In the genomic region with DNA sequence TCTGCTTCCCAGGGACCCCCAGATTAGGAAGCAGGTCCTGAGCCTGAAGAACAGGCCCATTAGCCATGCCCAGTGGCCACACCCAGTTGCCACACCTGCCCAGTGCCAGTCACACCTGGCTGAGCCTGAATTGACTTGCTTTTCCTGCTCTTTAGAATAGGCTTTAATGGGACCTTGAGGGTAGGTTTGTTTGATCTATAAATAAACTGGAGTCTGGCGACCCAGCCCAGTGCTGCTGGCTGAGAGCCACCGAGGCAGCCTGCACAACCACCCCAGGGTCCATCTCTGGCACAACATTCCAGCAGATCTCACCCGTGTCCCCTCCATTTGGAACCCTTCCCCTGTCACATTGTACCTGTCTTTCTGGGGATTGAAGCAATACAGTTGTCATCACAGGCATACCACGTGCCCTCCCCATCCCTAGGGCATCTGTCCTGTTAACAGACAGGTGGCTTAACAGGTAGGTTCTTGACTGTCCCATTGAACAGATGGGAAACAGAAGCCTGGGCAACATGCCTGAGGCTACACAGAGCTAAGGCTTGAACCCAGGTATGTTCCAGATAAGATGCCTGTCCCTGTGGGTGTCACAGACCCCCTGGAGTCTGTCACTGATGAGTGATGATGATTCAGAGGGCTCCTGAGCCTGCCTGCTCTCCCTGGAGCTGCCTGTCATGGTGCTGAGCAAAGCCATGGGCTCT, we compare ENCODE assay signal across 18 mouse cellular contexts.
A peak's percentile ranks its signal among the peaks of the same experiment; 100 is the strongest.
DNase-seq lines count a peak whose midpoint lies in the region; ATAC-seq and TF ChIP-seq lines count a peak whose summit lies in the region.
"Had no signal": no experiment of that assay in that cellular context is flagged by ENCODE, and none has a peak within 500 bp of the region (broad histone marks: within the 10 kb centered on the region; RNA-seq: fewer than 3 reads in every experiment).

No protein-coding gene starts in this region.

- peaks cover 22% of the 10 kb centered on the region for H3K27me3 ChIP-seq in heart, embryonic 12.5 days (replicated peaks)
- H3K27me3 ChIP-seq in heart, adult 2 months (ENCODE audit: control insufficient read depth, insufficient read depth, low read length) = no peaks in the 10 kb centered on the region
- no peaks in the 10 kb centered on the region for H3K27me3 ChIP-seq in liver, adult 2 months (ENCODE audit: control insufficient read depth, insufficient read depth, low read length)
- H3K27me3 ChIP-seq in liver, embryonic 11.5 days (replicated peaks; ENCODE audit: control insufficient read depth, insufficient read depth, low read length) = no peaks in the 10 kb centered on the region; the same call in 1 of the 2 replicates
- H3K27me3 ChIP-seq in intestine, postnatal 0 days (replicated peaks; ENCODE audit: control insufficient read depth, insufficient read depth, low read length) = no peaks in the 10 kb centered on the region
- no peaks in the 10 kb centered on the region for H3K27me3 ChIP-seq in small intestine, adult 2 months (ENCODE audit: control insufficient read depth, insufficient read depth, low read length)

- TF ChIP-seq EP300 in heart, adult 2 months (IDR thresholded peaks at IDR 0.05; ENCODE audit: insufficient read depth, low read depth, low read length) = no peak

- 0 out of 2 replicates have a peak, but pooled peaks have one; percentile 4 for ATAC-seq in heart, embryonic 12.5 days (ENCODE audit: insufficient number of reproducible peaks, low FRiP score)
- no peak for ATAC-seq in liver, embryonic 11.5 days (replicated peaks; ENCODE audit: low FRiP score)
- ATAC-seq in intestine, postnatal 0 days = peak; percentile 30; the same call in 1 of the 2 replicates
- ATAC-seq: forebrain, postnatal 0 days; inflammation-experienced regulatory T-cells, adult 6 months; midbrain, embryonic 13.5 days had no signal

- no peak overlapping the region for H3K9ac ChIP-seq in heart, embryonic 12.5 days
- H3K9ac ChIP-seq in heart, adult 2 months (ENCODE audit: low read depth, low read length) = no peak overlapping the region
- no peak overlapping the region; the same call in 1 of the 2 replicates for H3K9ac ChIP-seq in liver, adult 2 months (ENCODE audit: low read depth, low read length)
- H3K9ac ChIP-seq in liver, embryonic 11.5 days (ENCODE audit: low read depth, low read length) = no peak overlapping the region
- H3K9ac ChIP-seq in intestine, postnatal 0 days (ENCODE audit: low read depth, low read length) = no peak overlapping the region
- H3K9ac ChIP-seq: forebrain, postnatal 0 days; liver, embryonic 15.5 days had no signal

- no peak for DNase-seq in heart, adult 2 months
- peak; percentile 45 for DNase-seq in liver, adult 2 months (ENCODE audit: extremely low read depth, low read depth, low spot score)
- no peak for DNase-seq in liver, embryonic 11.5 days (ENCODE audit: low spot score)
- DNase-seq in right cerebral cortex, postnatal 36 days (ENCODE audit: low spot score in 2 of 2) = no peak
- no peak for DNase-seq in gastrocnemius, postnatal 4 days (ENCODE audit: low spot score in 2 of 2)
- DNase-seq: B cell, adult 2 months; cerebellum, adult 9-11 months; forebrain, postnatal 0 days; gastrocnemius, postnatal 25 days; layer of hippocampus, postnatal 36 days; left cerebral cortex, postnatal 4 days; right cerebral cortex, postnatal 4 days had no signal

- no peak for TF ChIP-seq CTCF in heart, adult 2 months (IDR thresholded peaks at IDR 0.05)
- TF ChIP-seq CTCF in liver, adult 2 months (IDR thresholded peaks at IDR 0.05; ENCODE audit: low read depth, low read length) = no peak
- TF ChIP-seq CTCF in intestine, postnatal 0 days (IDR thresholded peaks at IDR 0.05; ENCODE audit: low read depth) = no peak
- no peak for TF ChIP-seq CTCF in small intestine, adult 2 months (IDR thresholded peaks at IDR 0.05; ENCODE audit: extremely low read depth, insufficient read length, insufficient replicate concordance, low read depth, low read length)

- intact Hi-C loops in heart, adult 2 months (cut with DNase I) = no loop called here

- no peaks in the 10 kb centered on the region for H3K9me3 ChIP-seq in heart, embryonic 12.5 days (replicated peaks)
- H3K9me3 ChIP-seq in liver, embryonic 11.5 days (ENCODE audit: control insufficient read depth, low read length) = no peaks in the 10 kb centered on the region
- no peaks in the 10 kb centered on the region for H3K9me3 ChIP-seq in intestine, postnatal 0 days (ENCODE audit: control insufficient read depth)
- H3K9me3 ChIP-seq: liver, embryonic 15.5 days; midbrain, embryonic 13.5 days had no signal

- peaks cover 35% of the 10 kb centered on the region for H3K4me1 ChIP-seq in heart, embryonic 12.5 days (replicated peaks)
- peaks cover 10% of the 10 kb centered on the region for H3K4me1 ChIP-seq in heart, adult 2 months (ENCODE audit: control insufficient read depth, insufficient read depth, low read length)
- H3K4me1 ChIP-seq in liver, adult 2 months (ENCODE audit: control insufficient read depth, insufficient read depth, low read length) = peaks cover 29% of the 10 kb centered on the region
- peaks cover 32% of the 10 kb centered on the region for H3K4me1 ChIP-seq in liver, embryonic 11.5 days (replicated peaks; ENCODE audit: control insufficient read depth, insufficient read depth, low read length)
- peaks cover 25% of the 10 kb centered on the region for H3K4me1 ChIP-seq in intestine, postnatal 0 days (replicated peaks; ENCODE audit: control insufficient read depth, insufficient read depth, low read length)
- peaks cover 47% of the 10 kb centered on the region for H3K4me1 ChIP-seq in small intestine, adult 2 months (ENCODE audit: control insufficient read depth, insufficient read depth, insufficient read length, low read length)

- no peak overlapping the region for H3K4me3 ChIP-seq in heart, embryonic 12.5 days
- no peak overlapping the region for H3K4me3 ChIP-seq in heart, adult 2 months
- H3K4me3 ChIP-seq in liver, adult 2 months (ENCODE audit: insufficient read depth, low read depth, low read length) = no peak overlapping the region
- no peak overlapping the region for H3K4me3 ChIP-seq in liver, embryonic 11.5 days (ENCODE audit: low read depth, low read length)
- no peak overlapping the region for H3K4me3 ChIP-seq in intestine, postnatal 0 days (ENCODE audit: low read depth, low read length)
- no peak overlapping the region for H3K4me3 ChIP-seq in small intestine, adult 2 months (ENCODE audit: low read depth, low read length)
- H3K4me3 ChIP-seq: liver, embryonic 15.5 days; midbrain, embryonic 13.5 days had no signal

- no peak overlapping the region for H3K4me2 ChIP-seq in heart, embryonic 12.5 days
- no peak overlapping the region for H3K4me2 ChIP-seq in liver, embryonic 11.5 days
- no peak overlapping the region for H3K4me2 ChIP-seq in intestine, postnatal 0 days (replicated peaks; ENCODE audit: low read depth)
- H3K4me2 ChIP-seq: liver, embryonic 15.5 days; midbrain, embryonic 13.5 days had no signal

- no peak overlapping the region for H3K27ac ChIP-seq in heart, embryonic 12.5 days (ENCODE audit: poor library complexity, severe bottlenecking)
- no peak overlapping the region for H3K27ac ChIP-seq in heart, adult 2 months
- H3K27ac ChIP-seq in liver, adult 2 months (replicated peaks; ENCODE audit: insufficient read depth, low read depth, low read length) = peak overlapping the region; percentile 58
- H3K27ac ChIP-seq in liver, embryonic 11.5 days (ENCODE audit: low read depth, low read length) = no peak overlapping the region
- H3K27ac ChIP-seq in intestine, postnatal 0 days (ENCODE audit: low read depth, low read length) = peak overlapping the region; percentile 63
- H3K27ac ChIP-seq in small intestine, adult 2 months (ENCODE audit: insufficient read depth, low read depth, low read length) = peak overlapping the region; percentile 84
- H3K27ac ChIP-seq: liver, embryonic 15.5 days; midbrain, embryonic 13.5 days had no signal

- 23% methylated on average over 4 of the region's 4 CpGs for WGBS in heart, embryonic 12.5 days
- WGBS in heart, adult 2 months = 33% methylated on average over 4 of the region's 4 CpGs
- 11% methylated on average over 4 of the region's 4 CpGs for WGBS in liver, adult 2 months
- WGBS in liver, embryonic 11.5 days = 59% methylated on average over 4 of the region's 4 CpGs
- whole genome bisulfite sequencing in intestine, postnatal 0 days = 25% methylated on average over 4 of the region's 4 CpGs
- 12% methylated on average over 4 of the region's 4 CpGs for WGBS in small intestine, adult 2 months

- H3K79me2 ChIP-seq in heart, adult 2 months (replicated peaks; ENCODE audit: control insufficient read depth, insufficient read depth, low read length) = no peaks in the 10 kb centered on the region
- H3K79me2 ChIP-seq in liver, adult 2 months (ENCODE audit: control insufficient read depth, insufficient read depth, low read length) = no peaks in the 10 kb centered on the region

- no peaks in the 10 kb centered on the region for H3K36me3 ChIP-seq in heart, embryonic 12.5 days
- H3K36me3 ChIP-seq in heart, adult 2 months (ENCODE audit: control insufficient read depth, insufficient read depth, low read length) = no peaks in the 10 kb centered on the region
- no peaks in the 10 kb centered on the region for H3K36me3 ChIP-seq in liver, adult 2 months (ENCODE audit: control insufficient read depth, insufficient read depth, low read length)
- no peaks in the 10 kb centered on the region for H3K36me3 ChIP-seq in liver, embryonic 11.5 days (ENCODE audit: control insufficient read depth, insufficient read depth, low read length)
- no peaks in the 10 kb centered on the region for H3K36me3 ChIP-seq in intestine, postnatal 0 days (ENCODE audit: control insufficient read depth, insufficient read depth)
- H3K36me3 ChIP-seq in small intestine, adult 2 months (ENCODE audit: control insufficient read depth, insufficient read depth, low read length) = no peaks in the 10 kb centered on the region
- H3K36me3 ChIP-seq: liver, embryonic 15.5 days; midbrain, embryonic 13.5 days had no signal

- TF ChIP-seq POLR2A in heart, adult 2 months (IDR thresholded peaks at IDR 0.05; ENCODE audit: insufficient read depth, low read depth, low read length) = no peak
- no peak for TF ChIP-seq POLR2A in liver, adult 2 months (IDR thresholded peaks at IDR 0.05; ENCODE audit: extremely low read depth, insufficient read depth, low read length)
- no peak for TF ChIP-seq POLR2A in small intestine, adult 2 months (IDR thresholded peaks at IDR 0.05; ENCODE audit: low read depth, low read length)

Comparison
In these comparisons a context has a peak if more than half of its experiments do, and no peak if none do; other contexts are left out.
1. H3K27ac ChIP-seq: peak in liver, adult 2 months (single experiment), intestine, postnatal 0 days (single experiment) and small intestine, adult 2 months (single experiment); none in heart, embryonic 12.5 days (single experiment), heart, adult 2 months (single experiment) and liver, embryonic 11.5 days (single experiment).